Mouse (Mus musculus) heart, adult 9 months (tissue): ENCODE data around the gene Cmtr1.

Source experiments
- DNase-seq, 2 experiments: peaks; one replicate each; pipeline ENCODE4 v3.0.0; 2022; ENCODE audit warnings: low spot score in 2 of 2

Cmtr1 gene

GRCm38 (mm10) chr17:29669030-29669429 lies 8.6 kb downstream of the Cmtr1 start:
- no peak for DNase-seq

GRCm38 (mm10) chr17:29669936-29670335 lies 9.5 kb downstream of the Cmtr1 start:
- no peak for DNase-seq

GRCm38 (mm10) chr17:29671021-29671420 lies 10.6 kb downstream of the Cmtr1 start:
- DNase-seq, result peak in 1 of 2 experiments; percentile 15

- DNase-seq, result no peak
Observed at GRCm38 (mm10) chr17:29673325-29673724, 12.9 kb downstream of the Cmtr1 start.

- no peak for DNase-seq
Observed at GRCm38 (mm10) chr17:29678526-29678925, 18.1 kb downstream of the Cmtr1 start.

GRCm38 (mm10) chr17:29679038-29679767 lies 18.8 kb downstream of the Cmtr1 start:
- no peak for DNase-seq

- no peak for DNase-seq
Observed at GRCm38 (mm10) chr17:29680174-29680573, 19.8 kb downstream of the Cmtr1 start.

GRCm38 (mm10) chr17:29680921-29681320 lies 20.5 kb downstream of the Cmtr1 start:
- DNase-seq, result no peak

GRCm38 (mm10) chr17:29681669-29682068 lies 21.3 kb downstream of the Cmtr1 start:
- no peak for DNase-seq

- no peak for DNase-seq
Observed at GRCm38 (mm10) chr17:29682261-29682660, 21.9 kb downstream of the Cmtr1 start.

- DNase-seq, result peak; percentile 17 to 40
Observed at GRCm38 (mm10) chr17:29683127-29683526, 22.7 kb downstream of the Cmtr1 start.

GRCm38 (mm10) chr17:29684275-29684674 lies 23.9 kb downstream of the Cmtr1 start:
- no peak for DNase-seq

GRCm38 (mm10) chr17:29686771-29687170 lies 26.4 kb downstream of the Cmtr1 start:
- DNase-seq, result no peak

- DNase-seq, result no peak
Observed at GRCm38 (mm10) chr17:29687373-29687772, 27.0 kb downstream of the Cmtr1 start.

GRCm38 (mm10) chr17:29688610-29689009 lies 28.2 kb downstream of the Cmtr1 start:
- no peak for DNase-seq

- no peak for DNase-seq
Observed at GRCm38 (mm10) chr17:29690257-29690656, 29.9 kb downstream of the Cmtr1 start.

- DNase-seq, result no peak
Observed at GRCm38 (mm10) chr17:29692827-29693226, 32.4 kb downstream of the Cmtr1 start.

GRCm38 (mm10) chr17:29693571-29693970 lies 33.2 kb downstream of the Cmtr1 start:
- DNase-seq, result no peak

GRCm38 (mm10) chr17:29694516-29694915 lies 34.1 kb downstream of the Cmtr1 start:
- DNase-seq, result no peak

- DNase-seq, result no peak
Observed at GRCm38 (mm10) chr17:29696940-29697339, 36.5 kb downstream of the Cmtr1 start.

GRCm38 (mm10) chr17:29698421-29698820 lies 38.0 kb downstream of the Cmtr1 start:
- no peak for DNase-seq

- DNase-seq, result no peak
Observed at GRCm38 (mm10) chr17:29700573-29700972, 40.2 kb downstream of the Cmtr1 start.

- no peak for DNase-seq
Observed at GRCm38 (mm10) chr17:29702938-29703710, 42.7 kb downstream of the Cmtr1 start.
